Mouse (Mus musculus) kidney, adult 2 months (tissue): Measurements from ENCODE around the gene Sap30l.

Experiments used
- CTCF ChIP-seq: fragments of 200-500 bp; conservative IDR thresholded peaks from 2 replicates; pipeline ENCODE4 v1.5.1; 2011; ENCODE audit warnings: low read depth, mild to moderate bottlenecking, control low read depth, low read length, moderate library complexity, mixed read lengths; ENCODE audit not compliant: insufficient read depth, insufficient read length
- POLR2A ChIP-seq: fragments of 200-500 bp; IDR thresholded peaks from one replicate; pipeline ENCODE4 v1.6.1; 2011; ENCODE audit warnings: low read depth, low read length, control low read depth

GRCm38 (mm10) chr11:57832552-57833201 is 31.2 kb downstream of the Sap30l start, which contains the start of gene Hand1:
- no peak for TF ChIP-seq POLR2A
- no peak for TF ChIP-seq CTCF
